Mouse (Mus musculus) kidney, postnatal 0 days (tissue): ENCODE results near the gene Ddx6. TPM values are rescaled to one million over a fixed set of nuclear protein-coding genes. Genes with fewer than 3 reads are reported as not detected.

Experiments
- ATAC-seq: fragments of 200-750 bp; cut with Nextera tagmentation; replicated peaks from 2 replicates; pipeline ENCODE4 v1.8.0; 2017; ENCODE audit warnings: low read depth, moderate number of reproducible peaks, moderate TSS enrichment, moderate library complexity; ENCODE audit not compliant: low FRiP score
- DNase-seq: peaks from one replicate; pipeline ENCODE4 v3.0.0-alpha.2; 2016; ENCODE audit warnings: low spot score
- H3K27ac ChIP-seq: fragments of 300-500 bp; sonication (generic); 2 replicates; pipeline ENCODE4 v1.5.1; 2014; ENCODE audit warnings: mild to moderate bottlenecking
- H3K27me3 ChIP-seq: fragments of 300-500 bp; sonication (generic); 2 replicates; pipeline ENCODE4 v1.6.1; 2014; ENCODE audit warnings: low read length, mixed read lengths; ENCODE audit not compliant: insufficient read depth
- H3K36me3 ChIP-seq: fragments of 300-500 bp; sonication (generic); 2 replicates; pipeline ENCODE4 v1.6.1; 2014; ENCODE audit warnings: low read length, mixed read lengths; ENCODE audit not compliant: insufficient read depth
- H3K4me1 ChIP-seq: fragments of 300-500 bp; sonication (generic); replicated peaks from 2 replicates; pipeline ENCODE4 v1.6.1; 2014; ENCODE audit warnings: antibody characterized with exemption, low read length, mixed read lengths; ENCODE audit not compliant: insufficient read depth
- H3K4me2 ChIP-seq: fragments of 300-500 bp; sonication (generic); 2 replicates; pipeline ENCODE4 v1.6.1; 2014; ENCODE audit warnings: mild to moderate bottlenecking, low read length, moderate library complexity, mixed read lengths
- H3K4me3 ChIP-seq: fragments of 300-500 bp; sonication (generic); replicated peaks from 2 replicates; pipeline ENCODE4 v1.5.1; 2014; ENCODE audit warnings: low read depth, low read length
- H3K9ac ChIP-seq: fragments of 300-500 bp; sonication (generic); 2 replicates; pipeline ENCODE4 v1.6.1; 2014; ENCODE audit warnings: low read depth, low read length
- H3K9me3 ChIP-seq: fragments of 300-500 bp; sonication (generic); replicated peaks from 2 replicates; pipeline ENCODE4 v1.6.1; 2016; ENCODE audit warnings: low read length, inconsistent platforms, mixed read lengths
- CTCF ChIP-seq: IDR thresholded peaks from 2 replicates; pipeline ENCODE4 v1.5.1; 2016; ENCODE audit warnings: antibody characterized with exemption, low read depth, mild to moderate bottlenecking, moderate library complexity
- WGBS: fragments of 180-500 bp; shearing (Covaris S2); extraction: QIAGEN DNeasy Blood & Tissue Kit; methylation state at CpG from one replicate; pipeline ENCODE4 v1.1.7; 2014; 5-methylcytosine and 5-hydroxymethylcytosine counted together
- polyA plus RNA-seq: library from polyadenylated mRNA; unstranded; fragments of >200 nt; fragmentation: Nextera tagmentation; extraction: Ambion mirVana; gene quantifications from 2 replicates; pipeline ENCODE4 v1.2.1, GENCODE M21; 2015

Gene Ddx6
- polyA plus RNA-seq, 1 experiment from 2014 or later, result 13.8 TPM

GRCm38 (mm10) chr9:44582390-44582789, 22.3 kb upstream of the Ddx6 start:
- H3K27me3 ChIP-seq, result no peaks in the 10 kb centered on the region
- no peak overlapping the region for H3K9ac ChIP-seq
- WGBS, result 85% methylated on average over 16 of the region's 16 CpGs
- H3K36me3 ChIP-seq, result no peaks in the 10 kb centered on the region
- no peak overlapping the region for H3K4me3 ChIP-seq
- ATAC-seq (no peak), DNase-seq (no peak)
- H3K27ac ChIP-seq, result no peak overlapping the region
- no peak overlapping the region for H3K4me2 ChIP-seq
- no peaks in the 10 kb centered on the region for H3K4me1 ChIP-seq
- no peak for TF ChIP-seq CTCF
- no peaks in the 10 kb centered on the region for H3K9me3 ChIP-seq

- no peak overlapping the region for H3K27ac ChIP-seq
- H3K36me3 ChIP-seq, result no peaks in the 10 kb centered on the region
- no peak overlapping the region for H3K4me3 ChIP-seq
- no peaks in the 10 kb centered on the region for H3K4me1 ChIP-seq
- no peak overlapping the region for H3K4me2 ChIP-seq
- no peak for TF ChIP-seq CTCF
- no peak overlapping the region for H3K9ac ChIP-seq
- no peaks in the 10 kb centered on the region for H3K27me3 ChIP-seq
- H3K9me3 ChIP-seq, result no peaks in the 10 kb centered on the region
- no peak for ATAC-seq
- no peak for DNase-seq
- 75% methylated on average over 8 of the region's 8 CpGs for WGBS
Measured at GRCm38 (mm10) chr9:44586640-44587261, 17.9 kb upstream of the Ddx6 start.

DNA sequence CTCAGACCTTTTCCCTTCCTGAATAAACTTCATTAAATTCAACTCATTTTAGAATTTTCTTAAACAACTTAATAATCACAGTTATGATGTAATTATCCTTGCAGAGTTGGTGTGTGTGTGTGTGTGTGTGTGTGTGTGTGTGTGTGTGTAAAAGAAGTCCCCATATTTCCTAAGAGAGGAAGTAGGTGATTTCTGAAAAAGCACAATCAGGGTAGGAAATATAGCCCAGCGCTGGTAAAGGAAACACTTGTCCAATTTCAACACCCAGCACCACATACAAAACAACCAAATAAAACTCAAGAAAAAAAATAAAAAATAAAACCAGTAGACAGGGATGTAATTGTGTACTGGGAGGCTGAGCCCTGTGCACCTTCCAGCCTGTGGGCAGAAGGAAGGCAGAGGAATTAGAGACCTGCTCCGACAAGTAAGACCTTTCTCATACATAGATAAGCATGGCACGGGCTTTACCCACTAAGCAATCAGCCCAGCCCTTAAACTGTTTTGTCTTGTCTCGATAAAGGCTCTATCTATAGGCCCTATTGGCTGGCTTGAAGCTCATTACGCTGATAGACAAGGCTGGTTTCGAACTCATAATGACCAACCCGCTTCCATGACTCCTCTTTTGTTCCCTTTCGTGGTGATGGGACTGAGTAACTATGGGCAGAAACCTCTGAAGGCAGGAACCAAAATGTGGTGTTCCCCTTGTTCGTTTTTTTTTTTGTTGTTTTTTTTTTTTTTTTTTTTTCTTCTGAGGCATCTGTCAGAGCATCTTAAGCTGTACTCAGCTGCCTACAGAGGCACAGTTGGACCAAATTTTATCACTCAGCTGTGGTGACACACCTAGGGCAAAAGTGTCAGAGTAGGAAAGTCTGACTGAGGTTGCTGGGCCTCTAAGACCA, 17.2 kb upstream of the Ddx6 start:
- DNase-seq, result no peak
- Histone ChIP-seq H3K27me3 (no peaks in the 10 kb centered on the region), H3K9me3 (no peaks in the 10 kb centered on the region), H3K4me2 (no peak overlapping the region), H3K36me3 (no peaks in the 10 kb centered on the region), H3K4me3 (no peak overlapping the region), H3K27ac (no peak overlapping the region), H3K9ac (no peak overlapping the region), H3K4me1 (no peaks in the 10 kb centered on the region)
- ATAC-seq, result no peak
- TF ChIP-seq CTCF, result no peak
- WGBS, result 87% methylated on average over 9 of the region's 9 CpGs

DNA sequence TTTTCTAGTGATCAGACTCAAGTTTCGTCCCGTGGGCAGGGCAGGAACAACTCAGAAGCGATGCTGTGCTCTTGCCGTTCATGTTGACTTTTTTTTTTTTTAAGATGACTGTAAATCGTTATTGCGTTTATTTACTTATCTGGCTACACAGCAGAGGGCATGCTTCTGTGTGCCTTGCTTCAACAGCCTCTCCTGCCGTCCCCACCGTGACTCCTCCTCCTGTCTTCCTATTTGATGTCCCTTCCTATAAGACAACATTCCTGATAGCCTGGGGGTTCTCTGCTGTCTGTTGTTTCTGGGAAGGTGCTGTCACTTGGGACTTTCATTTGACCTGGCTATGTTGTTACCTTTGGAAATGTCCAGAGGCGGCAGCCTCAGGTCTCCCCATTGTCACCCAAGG, 16.1 kb upstream of the Ddx6 start:
- WGBS, result 25% methylated on average over 9 of the region's 9 CpGs
- no peaks in the 10 kb centered on the region for H3K36me3 ChIP-seq

GRCm38 (mm10) chr9:44589095-44589494, 15.6 kb upstream of the Ddx6 start:
- no peak for ATAC-seq
- H3K4me1 ChIP-seq, result no peaks in the 10 kb centered on the region
- no peak overlapping the region for H3K4me3 ChIP-seq
- H3K9me3 ChIP-seq, result no peaks in the 10 kb centered on the region
- 0 out of 2 replicates have a peak overlapping the region, but pooled peaks have one; percentile 10 for H3K4me2 ChIP-seq
- no peak for TF ChIP-seq CTCF
- H3K27me3 ChIP-seq, result no peaks in the 10 kb centered on the region
- DNase-seq, result no peak
- H3K36me3 ChIP-seq, result no peaks in the 10 kb centered on the region
- H3K9ac ChIP-seq, result no peak overlapping the region
- H3K27ac ChIP-seq, result no peak overlapping the region

More for the DNA sequence above, 16.1 kb upstream of the Ddx6 start:
- peak; percentile 31 for DNase-seq
- TF ChIP-seq CTCF, result no peak
- no peak overlapping the region for H3K9ac ChIP-seq
- no peak for ATAC-seq
- H3K27me3 ChIP-seq, result no peaks in the 10 kb centered on the region
- H3K4me1 ChIP-seq, result no peaks in the 10 kb centered on the region
- H3K4me3 ChIP-seq, result no peak overlapping the region
- no peaks in the 10 kb centered on the region for H3K9me3 ChIP-seq
- no peak overlapping the region for H3K27ac ChIP-seq
- 0 out of 2 replicates have a peak overlapping the region, but pooled peaks have one; percentile 10 for H3K4me2 ChIP-seq

GRCm38 (mm10) chr9:44590969-44591368, 13.7 kb upstream of the Ddx6 start:
- H3K4me1 ChIP-seq, result no peaks in the 10 kb centered on the region
- H3K9ac ChIP-seq, result no peak overlapping the region
- no peaks in the 10 kb centered on the region for H3K9me3 ChIP-seq
- no peak for TF ChIP-seq CTCF
- no peak for DNase-seq
- no peak overlapping the region for H3K4me3 ChIP-seq
- no peaks in the 10 kb centered on the region for H3K36me3 ChIP-seq
- ATAC-seq, result no peak
- H3K27me3 ChIP-seq, result no peaks in the 10 kb centered on the region
- WGBS, result 28% methylated on average over 2 of the region's 2 CpGs
- H3K27ac ChIP-seq, result no peak overlapping the region
- no peak overlapping the region for H3K4me2 ChIP-seq
